Mouse (Mus musculus) heart, embryonic 12.5 days (tissue): Measurements from ENCODE around the gene Tex2. TPM values are rescaled to one million over a fixed set of nuclear protein-coding genes. Genes with fewer than 3 reads are reported as not detected.

Experiments
- ATAC-seq: fragments of 200-750 bp; cut with Nextera tagmentation; 2 replicates; pipeline ENCODE4 v1.8.0; 2017; ENCODE audit warnings: moderate TSS enrichment, moderate library complexity; ENCODE audit not compliant: insufficient number of reproducible peaks, low FRiP score
- H3K27ac ChIP-seq: fragments of 300-500 bp; sonication (generic); 2 replicates; pipeline ENCODE4 v1.5.1; 2016; ENCODE audit warnings: mild to moderate bottlenecking, moderate library complexity; ENCODE audit not compliant: poor library complexity, severe bottlenecking
- H3K27me3 ChIP-seq: fragments of 300-500 bp; sonication (generic); replicated peaks from 2 replicates; pipeline ENCODE4 v1.6.1; 2016; ENCODE audit warnings: mild to moderate bottlenecking, moderate library complexity
- H3K36me3 ChIP-seq: fragments of 300-500 bp; sonication (generic); 2 replicates; pipeline ENCODE4 v1.6.1; 2016; ENCODE audit warnings: mild to moderate bottlenecking, moderate library complexity
- H3K4me1 ChIP-seq: fragments of 300-500 bp; sonication (generic); replicated peaks from 2 replicates; pipeline ENCODE4 v1.6.1; 2016; ENCODE audit warnings: mild to moderate bottlenecking
- H3K4me2 ChIP-seq: fragments of 300-500 bp; sonication (generic); 2 replicates; pipeline ENCODE4 v1.6.1; 2016; ENCODE audit warnings: mild to moderate bottlenecking, moderate library complexity
- H3K4me3 ChIP-seq: fragments of 300-500 bp; sonication (generic); 2 replicates; pipeline ENCODE4 v1.5.1; 2016; ENCODE audit warnings: mild to moderate bottlenecking
- H3K9ac ChIP-seq: fragments of 300-500 bp; sonication (generic); 2 replicates; pipeline ENCODE4 v1.6.1; 2016; ENCODE audit warnings: mild to moderate bottlenecking, moderate library complexity
- H3K9me3 ChIP-seq: fragments of 300-500 bp; sonication (generic); replicated peaks from 2 replicates; pipeline ENCODE4 v1.6.1; 2016; ENCODE audit warnings: mild to moderate bottlenecking, moderate library complexity
- WGBS: fragments of 180-500 bp; shearing (Covaris S2); methylation state at CpG from one replicate; pipeline ENCODE4 v1.1.7; 2016; 5-methylcytosine and 5-hydroxymethylcytosine counted together
- polyA plus RNA-seq: library from polyadenylated mRNA; unstranded; fragments of >200 nt; fragmentation: Nextera tagmentation; extraction: Ambion mirVana; gene quantifications from 2 replicates; pipeline ENCODE4 v1.2.1, GENCODE M21; 2016

The Tex2 gene
- polyA plus RNA-seq, 1 experiment from 2014 or later, result 19.8 TPM

- no peaks in the 10 kb centered on the region for H3K36me3 ChIP-seq
- H3K4me2 ChIP-seq, result no peak overlapping the region
- no peaks in the 10 kb centered on the region for H3K9me3 ChIP-seq
- no peak overlapping the region for H3K27ac ChIP-seq
- no peak overlapping the region for H3K4me3 ChIP-seq
- WGBS, result 80% methylated on average over 3 of the region's 3 CpGs
- no peaks in the 10 kb centered on the region for H3K27me3 ChIP-seq
- H3K4me1 ChIP-seq, result peaks cover 2% of the 10 kb centered on the region
- no peak overlapping the region for H3K9ac ChIP-seq
- ATAC-seq, result no peak
Measured at GRCm38 (mm10) chr11:106480530-106480885, 132.7 kb downstream of the Tex2 start.

- no peaks in the 10 kb centered on the region for H3K27me3 ChIP-seq
- no peak overlapping the region for H3K27ac ChIP-seq
- H3K36me3 ChIP-seq, result no peaks in the 10 kb centered on the region
- no peaks in the 10 kb centered on the region for H3K9me3 ChIP-seq
- ATAC-seq, result no peak
- H3K9ac ChIP-seq, result no peak overlapping the region
- no peak overlapping the region for H3K4me2 ChIP-seq
- 78% methylated on average over 9 of the region's 9 CpGs for WGBS
- H3K4me1 ChIP-seq, result peaks cover 7% of the 10 kb centered on the region; the same call in 1 of the 2 replicates
- H3K4me3 ChIP-seq, result no peak overlapping the region
Measured at GRCm38 (mm10) chr11:106479619-106480529, 133.3 kb downstream of the Tex2 start.

- H3K4me2 ChIP-seq, result no peak overlapping the region
- WGBS, result 56% methylated on average over 1 of the region's 1 CpGs
- peaks cover 7% of the 10 kb centered on the region for H3K4me1 ChIP-seq
- no peak overlapping the region for H3K9ac ChIP-seq
- no peaks in the 10 kb centered on the region for H3K9me3 ChIP-seq
- no peaks in the 10 kb centered on the region for H3K27me3 ChIP-seq
- no peak overlapping the region for H3K4me3 ChIP-seq
- ATAC-seq, result no peak
- no peak overlapping the region for H3K27ac ChIP-seq
- H3K36me3 ChIP-seq, result no peaks in the 10 kb centered on the region
Measured at GRCm38 (mm10) chr11:106478745-106479144, 134.5 kb downstream of the Tex2 start.

- WGBS, result 93% methylated on average over 4 of the region's 4 CpGs
Measured at GRCm38 (mm10) chr11:106477505-106478160, 135.6 kb downstream of the Tex2 start.

DNA sequence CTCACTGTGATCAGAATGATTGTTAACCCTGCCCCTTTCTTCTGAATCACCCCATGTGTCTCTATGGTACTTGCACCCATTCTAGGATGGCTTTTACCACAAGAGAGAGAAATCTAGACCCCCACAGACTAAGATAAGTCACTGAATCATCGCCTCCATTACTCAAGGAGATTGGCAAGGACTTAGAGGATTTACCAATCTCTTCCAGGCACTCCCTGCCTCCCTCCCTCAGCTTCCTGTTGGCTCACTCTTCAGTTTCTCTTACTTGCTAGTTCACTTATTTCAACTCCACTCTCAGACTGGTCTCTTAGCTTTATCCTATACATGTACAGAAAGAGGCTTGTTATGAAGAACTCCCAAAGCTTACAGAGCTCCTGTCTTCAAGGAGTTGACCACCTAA, 137.9 kb downstream of the Tex2 start:
- no peak for ATAC-seq
- no peaks in the 10 kb centered on the region for H3K27me3 ChIP-seq
- no peak overlapping the region for H3K27ac ChIP-seq
- no peaks in the 10 kb centered on the region for H3K36me3 ChIP-seq
- H3K9ac ChIP-seq, result no peak overlapping the region
- H3K9me3 ChIP-seq, result no peaks in the 10 kb centered on the region
- no peak overlapping the region for H3K4me2 ChIP-seq
- H3K4me1 ChIP-seq, result peaks cover 13% of the 10 kb centered on the region
- WGBS, result 48% methylated on average over 1 of the region's 1 CpGs
- H3K4me3 ChIP-seq, result no peak overlapping the region

More at GRCm38 (mm10) chr11:106477505-106478160, 135.6 kb downstream of the Tex2 start:
- ATAC-seq, result no peak
- Histone ChIP-seq H3K9ac (no peak overlapping the region), H3K4me3 (no peak overlapping the region), H3K4me2 (no peak overlapping the region), H3K9me3 (no peaks in the 10 kb centered on the region), H3K27me3 (no peaks in the 10 kb centered on the region), H3K27ac (no peak overlapping the region), H3K4me1 (peaks cover 7% of the 10 kb centered on the region), H3K36me3 (no peaks in the 10 kb centered on the region)

DNA sequence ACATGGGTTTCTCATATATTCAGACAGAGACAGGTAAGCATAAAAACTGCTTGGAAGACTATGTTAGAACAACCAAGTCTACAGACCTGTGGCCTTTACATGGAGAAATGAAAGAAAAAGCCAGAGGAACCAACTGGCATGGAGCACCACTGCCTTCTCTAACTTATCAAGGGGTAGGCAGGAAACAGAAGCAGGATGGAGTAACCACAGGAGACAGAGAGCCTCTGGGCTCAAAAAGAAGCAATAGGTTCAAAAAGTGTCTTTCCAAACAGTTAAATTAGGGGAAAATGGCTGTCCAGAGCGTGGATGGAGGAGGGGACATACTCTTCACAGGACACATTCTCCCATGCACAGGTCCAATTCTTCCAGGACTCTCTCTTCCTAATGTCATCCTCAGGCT, 141.6 kb downstream of the Tex2 start:
- 92% methylated on average over 1 of the region's 1 CpGs for WGBS
- peaks cover 13% of the 10 kb centered on the region for H3K4me1 ChIP-seq
- no peak for ATAC-seq
- H3K4me2 ChIP-seq, result no peak overlapping the region
- no peaks in the 10 kb centered on the region for H3K36me3 ChIP-seq
- H3K9ac ChIP-seq, result no peak overlapping the region
- H3K4me3 ChIP-seq, result no peak overlapping the region
- H3K27me3 ChIP-seq, result no peaks in the 10 kb centered on the region
- no peak overlapping the region for H3K27ac ChIP-seq
- no peaks in the 10 kb centered on the region for H3K9me3 ChIP-seq

DNA sequence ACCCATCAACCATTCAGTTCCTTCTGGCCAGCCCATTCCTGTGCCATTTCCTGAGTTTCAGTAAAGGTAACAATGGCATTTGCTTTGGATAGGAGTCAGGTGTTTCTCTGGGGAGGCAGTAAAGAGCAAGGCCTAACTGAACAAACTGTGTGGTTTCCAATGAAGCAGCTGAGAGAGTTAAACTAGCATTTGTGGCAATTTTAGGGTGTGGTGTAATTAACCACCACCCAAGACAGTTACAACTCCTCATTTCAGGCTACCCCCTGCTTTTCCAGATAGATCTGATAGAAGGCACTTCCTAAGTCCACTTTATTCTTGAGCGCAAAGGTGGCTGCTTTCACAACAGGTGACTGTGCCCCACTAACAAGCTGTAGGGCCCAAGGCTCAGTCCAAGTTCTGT, 144.7 kb downstream of the Tex2 start:
- no peak overlapping the region for H3K9ac ChIP-seq
- H3K4me2 ChIP-seq, result no peak overlapping the region
- no peak for ATAC-seq
- 91% methylated on average over 1 of the region's 1 CpGs for WGBS
- no peaks in the 10 kb centered on the region for H3K9me3 ChIP-seq
- no peaks in the 10 kb centered on the region for H3K36me3 ChIP-seq
- no peak overlapping the region for H3K4me3 ChIP-seq
- no peaks in the 10 kb centered on the region for H3K27me3 ChIP-seq
- H3K27ac ChIP-seq, result no peak overlapping the region
- H3K4me1 ChIP-seq, result peaks cover 10% of the 10 kb centered on the region

DNA sequence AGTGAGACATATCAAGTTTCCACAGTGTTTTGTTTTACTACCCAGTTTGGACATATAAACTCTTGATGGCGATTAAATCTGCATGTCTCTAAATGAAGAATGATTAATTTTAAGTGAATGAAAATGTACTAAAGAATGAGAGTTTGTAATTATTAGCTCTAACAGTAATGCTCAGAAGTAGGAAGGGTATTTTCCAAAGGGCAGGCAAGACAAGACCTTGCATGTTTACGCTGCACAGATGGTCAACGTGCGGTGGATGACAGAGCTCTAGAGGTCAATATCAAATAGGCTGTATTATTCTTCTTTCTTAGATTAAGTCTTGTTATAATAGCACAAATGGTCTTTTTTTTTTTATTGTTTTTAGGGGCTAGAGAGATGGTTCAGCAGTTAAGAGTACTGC, 147.3 kb downstream of the Tex2 start:
- Histone ChIP-seq H3K36me3 (no peaks in the 10 kb centered on the region), H3K4me1 (peaks cover 15% of the 10 kb centered on the region), H3K27me3 (no peaks in the 10 kb centered on the region), H3K27ac (no peak overlapping the region), H3K4me3 (no peak overlapping the region), H3K9me3 (no peaks in the 10 kb centered on the region), H3K4me2 (no peak overlapping the region), H3K9ac (no peak overlapping the region)
- WGBS, result 89% methylated on average over 4 of the region's 4 CpGs
- no peak for ATAC-seq

DNA sequence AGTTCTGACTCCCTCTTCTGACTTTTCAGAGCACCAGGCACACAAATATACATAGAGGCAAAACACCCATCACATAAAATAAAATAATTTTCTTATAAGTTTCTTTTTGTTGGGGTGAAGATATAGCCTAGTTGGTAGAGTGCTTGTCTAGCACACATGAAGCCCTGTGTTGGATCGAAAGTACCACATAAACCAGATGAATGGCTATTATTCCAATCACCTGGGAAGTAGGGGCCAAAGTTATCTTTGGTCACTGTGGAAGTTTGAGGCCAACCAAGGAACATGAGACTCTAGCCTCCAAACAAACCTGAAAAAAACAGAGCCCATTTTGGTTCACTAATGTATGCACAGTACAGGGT, 147.7 kb downstream of the Tex2 start:
- no peak overlapping the region for H3K4me2 ChIP-seq
- WGBS, result 91% methylated on average over 1 of the region's 1 CpGs
- H3K9me3 ChIP-seq, result no peaks in the 10 kb centered on the region
- H3K4me1 ChIP-seq, result peaks cover 15% of the 10 kb centered on the region
- H3K27me3 ChIP-seq, result no peaks in the 10 kb centered on the region
- no peak overlapping the region for H3K4me3 ChIP-seq
- no peaks in the 10 kb centered on the region for H3K36me3 ChIP-seq
- ATAC-seq, result no peak
- no peak overlapping the region for H3K27ac ChIP-seq
- H3K9ac ChIP-seq, result no peak overlapping the region

GRCm38 (mm10) chr11:106464681-106465544, 148.3 kb downstream of the Tex2 start:
- ATAC-seq, result no peak
- H3K4me1 ChIP-seq, result peaks cover 15% of the 10 kb centered on the region
- H3K4me2 ChIP-seq, result no peak overlapping the region
- H3K9ac ChIP-seq, result no peak overlapping the region
- H3K27ac ChIP-seq, result no peak overlapping the region
- H3K36me3 ChIP-seq, result no peaks in the 10 kb centered on the region
- H3K27me3 ChIP-seq, result no peaks in the 10 kb centered on the region
- H3K9me3 ChIP-seq, result no peaks in the 10 kb centered on the region
- WGBS, result 80% methylated on average over 4 of the region's 4 CpGs
- no peak overlapping the region for H3K4me3 ChIP-seq

DNA sequence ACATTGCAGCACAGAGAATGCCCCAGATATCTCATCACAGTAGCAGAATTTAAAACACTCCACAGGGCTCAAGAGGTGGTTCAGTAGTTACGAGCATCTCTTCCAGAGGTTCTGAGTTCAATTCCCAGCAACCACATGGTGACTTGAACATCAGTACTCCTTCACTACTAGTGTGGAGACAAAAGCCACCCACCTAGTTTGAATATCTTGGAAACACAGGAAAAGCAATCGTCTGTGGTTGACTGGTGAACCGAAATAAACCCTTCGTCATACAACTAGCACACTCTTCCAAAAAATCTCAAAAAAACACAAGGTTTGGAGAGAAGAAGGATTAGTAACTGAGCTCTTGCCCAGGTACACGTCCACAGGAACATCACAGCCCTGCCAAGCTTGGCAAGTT, 149.4 kb downstream of the Tex2 start:
- 78% methylated on average over 5 of the region's 5 CpGs for WGBS
- Histone ChIP-seq H3K9me3 (no peaks in the 10 kb centered on the region), H3K4me1 (peaks cover 18% of the 10 kb centered on the region), H3K4me3 (no peak overlapping the region), H3K36me3 (no peaks in the 10 kb centered on the region), H3K9ac (no peak overlapping the region), H3K27me3 (no peaks in the 10 kb centered on the region), H3K27ac (no peak overlapping the region), H3K4me2 (no peak overlapping the region)
- ATAC-seq, result no peak
